ENCODE assay signal across 8 mouse cellular contexts in genomic region chr7:110628611-110629354, GRCm38 (mm10). TPM values are rescaled to one million over a fixed set of nuclear protein-coding genes. Genes with fewer than 3 reads are reported as not detected.
DNase-seq lines count a peak whose midpoint lies in the region; ATAC-seq and TF ChIP-seq lines count a peak whose summit lies in the region.

No protein-coding gene starts in this region.

- H3K27me3 ChIP-seq in hindbrain, embryonic 13.5 days = peaks cover 90% of the 10 kb centered on the region
- peaks cover 84% of the 10 kb centered on the region for H3K27me3 ChIP-seq in liver, embryonic 11.5 days (replicated peaks; ENCODE audit: control insufficient read depth, insufficient read depth, low read length)

- peak; percentile 25 to 47 for DNase-seq in layer of hippocampus, postnatal 10 days (ENCODE audit: low spot score in 2 of 2)
- no peak for DNase-seq in layer of hippocampus, adult 11-12 months (ENCODE audit: low spot score)
- peak; percentile 62 for DNase-seq in Muller cell, postnatal 12 days (ENCODE audit: inconsistent ontology term)
- peak; percentile 54 for DNase-seq in liver, embryonic 11.5 days (ENCODE audit: low spot score)
- DNase-seq in retina, postnatal 1 day = peak; percentile 54
- no peak for DNase-seq in frontal cortex, postnatal 14 days (ENCODE audit: low spot score in 2 of 2)

- no peak for TF ChIP-seq POLR2A in embryonic fibroblast, embryonic 13.5 days (IDR thresholded peaks at IDR 0.05; ENCODE audit: low read depth, low read length)

- peak overlapping the region; percentile 75 for H3K4me3 ChIP-seq in embryonic fibroblast, embryonic 13.5 days (ENCODE audit: insufficient read depth, low read length)
- H3K4me3 ChIP-seq in hindbrain, embryonic 13.5 days = peak overlapping the region; percentile 45
- H3K4me3 ChIP-seq in liver, embryonic 11.5 days (ENCODE audit: low read depth, low read length) = peak overlapping the region; percentile 46

- H3K9me3 ChIP-seq in hindbrain, embryonic 13.5 days = no peaks in the 10 kb centered on the region
- H3K9me3 ChIP-seq in liver, embryonic 11.5 days (ENCODE audit: control insufficient read depth, low read length) = no peaks in the 10 kb centered on the region

- 2% methylated on average over 33 of the region's 33 CpGs for WGBS in hindbrain, embryonic 13.5 days
- WGBS in liver, embryonic 11.5 days = 1% methylated on average over 33 of the region's 33 CpGs

- ATAC-seq in hindbrain, embryonic 13.5 days (ENCODE audit: low FRiP score) = 0 out of 2 replicates have a peak, but pooled peaks have one; percentile 14
- no peak for ATAC-seq in liver, embryonic 11.5 days (replicated peaks; ENCODE audit: low FRiP score)

- H3K9ac ChIP-seq in hindbrain, embryonic 13.5 days = peak overlapping the region; percentile 69
- peak overlapping the region; percentile 37; the same call in 1 of the 2 replicates for H3K9ac ChIP-seq in liver, embryonic 11.5 days (ENCODE audit: low read depth, low read length)

- no peak for TF ChIP-seq CTCF in embryonic fibroblast, embryonic 13.5 days (IDR thresholded peaks at IDR 0.05; ENCODE audit: borderline replicate concordance, insufficient read depth, low read length)

- peak overlapping the region; percentile 77 for H3K4me2 ChIP-seq in hindbrain, embryonic 13.5 days
- H3K4me2 ChIP-seq in liver, embryonic 11.5 days = peak overlapping the region; percentile 68

- no peaks in the 10 kb centered on the region for H3K36me3 ChIP-seq in hindbrain, embryonic 13.5 days
- no peaks in the 10 kb centered on the region for H3K36me3 ChIP-seq in liver, embryonic 11.5 days (ENCODE audit: control insufficient read depth, insufficient read depth, low read length)

- H3K4me1 ChIP-seq in embryonic fibroblast, embryonic 13.5 days (ENCODE audit: control insufficient read depth, insufficient read depth, low read length) = peaks cover 4% of the 10 kb centered on the region
- peaks cover 53% of the 10 kb centered on the region for H3K4me1 ChIP-seq in hindbrain, embryonic 13.5 days (replicated peaks)
- peaks cover 4% of the 10 kb centered on the region; the same call in 1 of the 2 replicates for H3K4me1 ChIP-seq in liver, embryonic 11.5 days (replicated peaks; ENCODE audit: control insufficient read depth, insufficient read depth, low read length)

- H3K27ac ChIP-seq in embryonic fibroblast, embryonic 13.5 days (ENCODE audit: insufficient read depth, low read length) = no peak overlapping the region
- H3K27ac ChIP-seq in hindbrain, embryonic 13.5 days = no peak overlapping the region
- no peak overlapping the region for H3K27ac ChIP-seq in liver, embryonic 11.5 days (ENCODE audit: low read depth, low read length)

RNA-seq across cellular contexts. Expression of gene Adm, which starts 1.3 kb away (rescaled TPM):
- 1 to 10 TPM; 1.6 to 1.7 TPM for total RNA-seq in layer of hippocampus, postnatal 10 days (2021)
- 23.5 and 38.5 TPM in 2 replicates for polyA plus RNA-seq in embryonic fibroblast, embryonic 13.5 days (2011; ENCODE audit: insufficient read length, low read depth, missing spikeins)
- 3.0 and 3.9 TPM in 2 replicates for polyA plus RNA-seq in hindbrain, embryonic 13.5 days (2015; fragmentation: Nextera tagmentation; extraction: Ambion mirVana)
- polyA plus RNA-seq in liver, embryonic 11.5 days (2014; fragmentation: Nextera tagmentation; extraction: Ambion mirVana) = 8.8 and 10.6 TPM in 2 replicates

RNA-seq across cellular contexts. Expression of gene Sbf2, which starts 14.1 kb away (rescaled TPM):
- total RNA-seq in layer of hippocampus, postnatal 10 days (2021) = 10 to 100 TPM; 82.9 to 86.0 TPM
- 55.5 and 66.2 TPM in 2 replicates for polyA plus RNA-seq in embryonic fibroblast, embryonic 13.5 days (2011; ENCODE audit: insufficient read length, low read depth, missing spikeins)
- 60.3 and 62.1 TPM in 2 replicates for polyA plus RNA-seq in hindbrain, embryonic 13.5 days (2015; fragmentation: Nextera tagmentation; extraction: Ambion mirVana)
- 13.8 and 14.6 TPM in 2 replicates for polyA plus RNA-seq in liver, embryonic 11.5 days (2014; fragmentation: Nextera tagmentation; extraction: Ambion mirVana)

Comparison
In these comparisons a context has a peak if more than half of its experiments do, and no peak if none do; other contexts are left out.
1. DNase-seq: peak in layer of hippocampus, postnatal 10 days (2 of 2), Muller cell, postnatal 12 days (single experiment), liver, embryonic 11.5 days (single experiment) and retina, postnatal 1 day (single experiment); none in layer of hippocampus, adult 11-12 months (single experiment) and frontal cortex, postnatal 14 days (0 of 2).
2. Peak in every context shown above with its lines, with median percentiles within 50 percentile points of each other: H3K4me3 ChIP-seq.